Mouse (Mus musculus): Measurements from ENCODE around the gene Zfp319. TPM values are rescaled to one million over a fixed set of nuclear protein-coding genes. Genes with fewer than 3 reads are reported as not detected.

The Zfp319 gene
- polyA plus RNA-seq, 1 experiment from 2014 or later: 2.2 TPM

DNA sequence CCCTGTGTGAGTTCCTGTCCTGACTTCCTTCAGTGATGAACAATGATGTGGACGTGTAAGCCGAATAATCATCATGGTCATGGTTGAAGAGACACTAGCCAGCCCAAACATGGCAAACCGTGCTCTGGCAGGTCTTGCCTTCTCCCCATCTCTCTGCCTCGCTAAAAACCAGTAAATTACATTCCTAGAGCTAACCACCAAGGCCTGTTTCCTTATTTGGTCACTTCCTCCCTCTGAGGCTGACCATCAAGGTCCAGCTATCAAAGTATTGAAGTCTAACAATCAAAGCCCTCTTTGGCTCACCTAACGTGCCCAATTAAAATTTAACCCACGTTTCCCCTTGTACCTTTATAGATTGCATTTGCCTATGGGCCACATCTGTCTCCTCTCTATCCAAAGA lies 30.5 kb upstream of the Zfp319 start:
- no peaks in the 10 kb centered on the region for H3K9me3 ChIP-seq (replicated peaks)
- no peak overlapping the region for H3K4me3 ChIP-seq
- ATAC-seq: no peak
- no peak overlapping the region for H3K9ac ChIP-seq
- H3K4me1 ChIP-seq: peaks cover 56% of the 10 kb centered on the region
- no peaks in the 10 kb centered on the region for H3K36me3 ChIP-seq
- WGBS (ENCODE audit: insufficient replicate concordance): 57% methylated on average over 6 of the region's 6 CpGs
- no peak overlapping the region for H3K4me2 ChIP-seq
- H3K27ac ChIP-seq: no peak overlapping the region
- H3K27me3 ChIP-seq (replicated peaks): no peaks in the 10 kb centered on the region

- 42% methylated on average over 3 of the region's 3 CpGs for WGBS (ENCODE audit: insufficient replicate concordance)
- no peaks in the 10 kb centered on the region for H3K9me3 ChIP-seq (replicated peaks)
- peaks cover 9% of the 10 kb centered on the region for H3K27me3 ChIP-seq (replicated peaks)
- no peaks in the 10 kb centered on the region for H3K36me3 ChIP-seq
- 0 out of 2 replicates have a peak overlapping the region, but pooled peaks have one; percentile 24 for H3K27ac ChIP-seq
- no peak overlapping the region for H3K4me3 ChIP-seq
- ATAC-seq: peak; percentile 57
- peak overlapping the region; percentile 39 for H3K4me2 ChIP-seq
- peaks cover 45% of the 10 kb centered on the region for H3K4me1 ChIP-seq
- H3K9ac ChIP-seq: no peak overlapping the region
Observed at GRCm38 (mm10) chr8:95361016-95361341, 29.2 kb upstream of the Zfp319 start.

DNA sequence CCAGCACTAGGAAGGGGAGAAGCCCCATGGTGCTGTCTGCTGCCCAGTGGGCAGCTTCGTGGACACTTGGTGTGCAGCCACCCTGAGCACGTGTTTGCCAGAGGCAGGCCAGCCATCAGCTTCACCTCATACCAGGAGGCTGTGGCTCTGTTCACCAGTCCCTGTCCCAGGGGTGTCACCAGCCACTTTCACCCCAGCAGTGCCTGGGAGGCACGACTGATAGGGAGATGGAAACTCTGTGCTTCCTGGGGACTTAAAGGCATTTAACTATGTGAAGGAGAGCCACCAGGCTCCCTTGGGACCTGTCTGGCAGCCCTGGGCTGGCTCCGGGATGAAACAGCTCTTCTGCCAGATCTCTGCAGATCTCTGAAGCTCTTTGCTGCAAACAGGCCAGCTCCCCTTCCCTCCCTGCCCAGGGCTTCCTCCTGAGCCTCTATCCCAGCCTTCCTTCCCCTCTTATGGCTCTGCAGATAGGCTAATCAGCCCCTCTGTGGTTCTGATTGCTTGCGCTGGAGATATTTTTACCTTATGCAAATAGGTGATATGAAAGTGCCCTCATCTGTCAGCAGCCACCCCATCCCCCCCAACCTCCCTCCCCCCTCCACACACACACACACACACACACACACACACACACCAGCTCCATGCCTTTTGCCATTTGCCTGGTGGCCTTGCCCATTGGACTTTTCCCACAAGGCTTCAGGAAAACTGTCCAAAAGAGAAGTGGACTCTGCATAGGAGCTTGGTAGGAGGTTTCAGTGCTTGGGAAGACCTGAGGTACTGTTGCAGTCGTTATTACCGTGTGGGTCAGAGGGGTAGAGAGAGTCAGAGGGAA lies 28.6 kb upstream of the Zfp319 start:
- H3K9me3 ChIP-seq (replicated peaks): no peaks in the 10 kb centered on the region
- peak; percentile 78 for ATAC-seq
- no peak overlapping the region for H3K4me3 ChIP-seq
- peaks cover 42% of the 10 kb centered on the region for H3K4me1 ChIP-seq
- H3K27ac ChIP-seq: 0 out of 2 replicates have a peak overlapping the region, but pooled peaks have one; percentile 24
- H3K36me3 ChIP-seq: no peaks in the 10 kb centered on the region
- H3K4me2 ChIP-seq: peak overlapping the region; percentile 39
- H3K27me3 ChIP-seq (replicated peaks): peaks cover 14% of the 10 kb centered on the region
- WGBS (ENCODE audit: insufficient replicate concordance): 23% methylated on average over 7 of the region's 7 CpGs
- H3K9ac ChIP-seq: no peak overlapping the region

GRCm38 (mm10) chr8:95358550-95359411 lies 27.0 kb upstream of the Zfp319 start:
- peak overlapping the region; percentile 12; the same call in 1 of the 2 replicates for H3K9ac ChIP-seq
- ATAC-seq: no peak
- H3K36me3 ChIP-seq: no peaks in the 10 kb centered on the region
- H3K4me2 ChIP-seq: no peak overlapping the region
- H3K4me3 ChIP-seq: no peak overlapping the region
- no peak overlapping the region for H3K27ac ChIP-seq
- peaks cover 36% of the 10 kb centered on the region for H3K4me1 ChIP-seq
- no peaks in the 10 kb centered on the region for H3K9me3 ChIP-seq (replicated peaks)
- WGBS (ENCODE audit: insufficient replicate concordance): 50% methylated on average over 8 of the region's 8 CpGs
- peaks cover 31% of the 10 kb centered on the region for H3K27me3 ChIP-seq (replicated peaks)

- Histone ChIP-seq H3K36me3 (no peaks in the 10 kb centered on the region), H3K27me3 (replicated peaks) (peaks cover 72% of the 10 kb centered on the region), H3K27ac (no peak overlapping the region), H3K9me3 (replicated peaks) (no peaks in the 10 kb centered on the region), H3K4me2 (no peak overlapping the region), H3K9ac (no peak overlapping the region), H3K4me1 (peaks cover 25% of the 10 kb centered on the region), H3K4me3 (no peak overlapping the region)
- no peak for ATAC-seq
- 66% methylated on average over 2 of the region's 2 CpGs for WGBS (ENCODE audit: insufficient replicate concordance)
Observed at GRCm38 (mm10) chr8:95354606-95355005, 22.9 kb upstream of the Zfp319 start.

DNA sequence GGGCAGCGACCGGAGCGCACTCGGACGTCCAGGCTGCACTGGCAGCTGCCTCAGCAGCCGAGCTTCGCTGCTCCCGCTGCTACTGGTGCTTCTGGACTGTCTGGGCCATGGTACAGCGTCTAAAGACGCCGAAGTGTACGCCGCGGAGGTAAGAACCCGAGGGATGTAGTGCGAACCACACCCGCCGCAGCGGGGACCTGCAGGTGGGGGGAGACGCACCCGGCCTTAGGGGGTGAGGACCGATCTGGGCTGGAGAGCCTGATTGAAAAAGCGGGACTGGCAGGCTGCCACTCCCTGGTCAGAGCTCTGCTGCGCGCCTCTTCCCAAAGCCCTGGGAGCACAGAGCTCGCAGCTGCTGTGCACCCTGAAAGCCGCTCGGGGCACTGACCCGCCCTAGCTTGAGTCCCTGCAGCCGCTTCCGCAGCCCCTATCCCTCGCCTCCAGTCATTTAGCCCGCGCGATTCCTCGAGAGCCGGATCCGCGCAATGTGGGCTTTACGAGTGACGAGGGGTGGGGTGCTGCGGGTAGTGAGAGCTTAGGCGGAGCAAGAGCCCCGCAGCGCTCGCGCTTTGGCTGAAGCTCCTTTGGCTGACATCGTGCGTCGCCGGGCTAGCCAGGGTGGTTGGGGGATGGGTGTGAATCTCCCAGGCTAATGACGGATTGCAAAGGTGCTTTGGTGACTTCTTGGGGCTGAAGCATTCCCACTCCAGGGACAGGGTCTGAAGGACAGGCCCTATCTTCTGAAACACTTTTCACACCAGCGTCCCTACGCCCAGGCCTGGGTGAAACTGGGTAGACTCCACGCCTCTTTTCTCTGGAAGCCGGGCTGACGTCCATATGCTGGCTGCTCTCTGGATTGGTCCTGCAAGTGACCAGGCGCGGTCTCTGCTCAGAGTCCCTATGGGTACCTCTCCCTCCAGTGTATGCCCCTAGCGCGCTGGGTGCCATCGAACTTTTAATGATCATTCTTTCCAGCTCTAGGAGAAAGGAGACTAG lies 21.4 kb upstream of the Zfp319 start:
- H3K4me3 ChIP-seq: peak overlapping the region; percentile 54
- peaks cover 11% of the 10 kb centered on the region; the same call in 1 of the 2 replicates for H3K4me1 ChIP-seq
- 4% methylated on average over 62 of the region's 62 CpGs for WGBS (ENCODE audit: insufficient replicate concordance)
- H3K36me3 ChIP-seq: no peaks in the 10 kb centered on the region
- no peak for ATAC-seq
- no peak overlapping the region for H3K27ac ChIP-seq
- H3K4me2 ChIP-seq: peak overlapping the region; percentile 71
- H3K27me3 ChIP-seq (replicated peaks): peaks cover 86% of the 10 kb centered on the region
- H3K9me3 ChIP-seq (replicated peaks): no peaks in the 10 kb centered on the region
- H3K9ac ChIP-seq: peak overlapping the region; percentile 59

GRCm38 (mm10) chr8:95352151-95352870 lies 20.6 kb upstream of the Zfp319 start, which contains the start of gene Mmp15:
TSS of gene Mmp15 (plus strand) at chr8:95352268.
- Histone ChIP-seq H3K27ac (no peak within 1 kb of the TSS), H3K27me3 (replicated peaks) (peaks cover 90% of the 10 kb centered on the region), H3K4me2 (peak within 1 kb of the TSS; percentile 71), H3K36me3 (no peaks in the 10 kb centered on the region), H3K9me3 (replicated peaks) (no peaks in the 10 kb centered on the region), H3K4me3 (peak within 1 kb of the TSS; percentile 54), H3K4me1 (peaks cover 10% of the 10 kb centered on the region; the same call in 1 of the 2 replicates), H3K9ac (peak within 1 kb of the TSS; percentile 59)
- peak; percentile 42; the same call in 1 of the 2 replicates for ATAC-seq
- WGBS (ENCODE audit: insufficient replicate concordance): 1% methylated on average over 80 of the region's 80 CpGs

GRCm38 (mm10) chr8:95351461-95351860 lies 19.7 kb upstream of the Zfp319 start:
- H3K27me3 ChIP-seq (replicated peaks): peaks cover 86% of the 10 kb centered on the region
- H3K4me3 ChIP-seq: no peak overlapping the region
- no peak overlapping the region for H3K9ac ChIP-seq
- peaks cover 10% of the 10 kb centered on the region; the same call in 1 of the 2 replicates for H3K4me1 ChIP-seq
- H3K4me2 ChIP-seq: peak overlapping the region; percentile 71
- H3K36me3 ChIP-seq: no peaks in the 10 kb centered on the region
- H3K9me3 ChIP-seq (replicated peaks): no peaks in the 10 kb centered on the region
- WGBS (ENCODE audit: insufficient replicate concordance): 7% methylated on average over 15 of the region's 15 CpGs
- no peak for ATAC-seq
- no peak overlapping the region for H3K27ac ChIP-seq

DNA sequence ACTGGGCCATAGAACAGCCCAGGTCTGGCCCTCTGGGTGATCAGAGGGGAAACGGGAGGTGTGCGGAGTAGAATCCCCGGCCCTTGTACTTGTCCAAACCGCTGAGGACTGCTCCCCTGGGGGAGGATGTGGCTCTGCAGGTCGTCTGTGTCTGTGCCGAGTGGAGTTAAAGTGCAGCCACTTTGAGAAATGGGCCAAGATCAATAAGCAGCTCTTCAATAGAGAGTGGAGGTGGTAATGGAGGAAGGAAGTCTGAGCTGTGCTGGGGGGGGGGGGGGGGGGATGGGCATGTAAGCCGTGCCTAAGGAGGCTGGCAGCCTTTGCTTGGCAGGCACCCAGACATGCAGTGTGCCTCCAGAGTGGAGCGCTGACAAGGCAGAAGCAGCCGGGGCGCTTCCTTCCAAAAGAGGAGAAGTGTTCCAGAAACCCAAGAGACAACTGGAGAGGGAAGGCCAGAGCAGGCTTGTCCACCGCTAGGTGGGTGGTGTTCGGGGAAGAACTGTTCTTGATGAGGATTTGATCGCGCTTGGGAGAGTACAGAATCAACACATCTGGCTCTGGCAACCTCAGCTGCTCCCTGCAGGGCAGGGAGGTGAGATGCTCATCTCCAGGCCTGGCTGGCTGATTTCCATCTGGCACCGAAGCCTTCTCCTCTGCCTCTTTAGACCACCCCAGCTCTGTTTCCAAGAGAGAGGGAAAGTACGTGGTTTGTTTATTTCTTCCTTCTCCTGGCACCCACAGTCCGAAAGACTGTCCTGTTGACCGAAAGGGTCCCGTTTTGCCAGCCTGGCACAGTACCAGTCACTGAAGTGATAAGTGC lies 17.3 kb upstream of the Zfp319 start:
- Histone ChIP-seq H3K4me1 (peaks cover 10% of the 10 kb centered on the region; the same call in 1 of the 2 replicates), H3K9me3 (replicated peaks) (no peaks in the 10 kb centered on the region), H3K27me3 (replicated peaks) (peaks cover 62% of the 10 kb centered on the region), H3K4me3 (no peak overlapping the region), H3K4me2 (no peak overlapping the region), H3K9ac (no peak overlapping the region), H3K36me3 (peaks cover 10% of the 10 kb centered on the region; the same call in 1 of the 2 replicates), H3K27ac (no peak overlapping the region)
- whole genome bisulfite sequencing (ENCODE audit: insufficient replicate concordance): 48% methylated on average over 19 of the region's 19 CpGs
- ATAC-seq: no peak

GRCm38 (mm10) chr8:95348356-95348755 lies 16.6 kb upstream of the Zfp319 start:
- WGBS (ENCODE audit: insufficient replicate concordance): 49% methylated on average over 2 of the region's 2 CpGs
- H3K4me2 ChIP-seq: no peak overlapping the region
- no peak overlapping the region for H3K9ac ChIP-seq
- H3K4me3 ChIP-seq: no peak overlapping the region
- no peak overlapping the region for H3K27ac ChIP-seq
- H3K27me3 ChIP-seq (replicated peaks): peaks cover 55% of the 10 kb centered on the region
- H3K4me1 ChIP-seq: peaks cover 10% of the 10 kb centered on the region; the same call in 1 of the 2 replicates
- peaks cover 16% of the 10 kb centered on the region for H3K36me3 ChIP-seq
- ATAC-seq: no peak
- no peaks in the 10 kb centered on the region for H3K9me3 ChIP-seq (replicated peaks)
